Mouse (Mus musculus) kidney, adult 8-10 months (tissue): Measurements from ENCODE around the gene Herc1.

Experiments
- DNase-seq, 2 experiments: peaks; one replicate each; pipeline ENCODE4 v3.0.0; 2022

Herc1 gene

GRCm38 (mm10) chr9:66542785-66543184, 192.5 kb downstream of the Herc1 start:
- DNase-seq: no peak
